Mouse (Mus musculus) R1 (cell line): Measurements from ENCODE around the gene Fam71f2.
A peak's percentile ranks its signal among the peaks of the same experiment; 100 is the strongest.

Experiments used
- DNase-seq: peaks from one replicate; pipeline ENCODE4 v3.0.0-alpha.2; 2018; ENCODE audit warnings: low read depth, low spot score

Fam71f2 gene

DNA sequence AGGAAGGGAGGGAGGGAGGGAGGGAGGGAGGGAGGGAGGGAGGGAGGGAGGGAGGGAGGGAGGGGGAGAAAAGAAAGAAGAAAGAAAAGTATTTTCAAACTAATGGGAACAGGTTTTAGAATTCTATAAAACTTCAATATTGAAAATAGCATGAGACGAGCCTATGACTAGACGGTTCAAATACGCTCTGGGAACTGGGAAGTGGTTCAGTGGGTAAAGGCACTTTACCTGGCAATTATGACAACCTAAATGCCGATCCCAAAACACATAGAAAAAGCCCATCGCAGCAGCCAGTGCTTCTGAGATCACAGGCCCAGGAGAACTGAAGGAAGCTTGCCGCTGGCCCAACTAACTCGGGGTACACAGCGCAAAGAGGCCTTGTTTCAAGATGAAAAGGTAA, at the start of gene Fam71f2:
Gene Fam71f2, plus strand, starts transcription at position 301 of the 400 bp plus-strand sequence.
- no peak for DNase-seq

DNA sequence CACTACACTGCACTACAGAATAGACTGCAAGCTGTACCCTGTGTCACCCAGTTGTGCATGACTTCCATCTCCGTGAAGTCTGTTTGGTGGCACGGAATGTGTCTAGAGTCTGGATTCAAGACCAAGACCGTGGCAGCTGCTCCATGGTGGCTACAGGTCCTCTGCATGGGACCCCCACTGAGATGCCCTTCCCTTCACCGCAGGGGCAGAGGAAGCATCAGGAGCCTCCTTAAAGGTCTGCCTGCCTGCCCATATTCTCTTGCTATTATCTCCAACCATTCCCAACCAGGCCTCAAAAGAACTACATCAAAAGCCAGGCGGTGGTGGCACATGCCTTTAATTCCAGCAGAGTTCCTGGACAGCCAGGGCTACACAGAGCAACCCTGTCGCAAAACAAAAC, 49.0 kb upstream of the Fam71f2 start:
- peak; percentile 62 for DNase-seq

DNA sequence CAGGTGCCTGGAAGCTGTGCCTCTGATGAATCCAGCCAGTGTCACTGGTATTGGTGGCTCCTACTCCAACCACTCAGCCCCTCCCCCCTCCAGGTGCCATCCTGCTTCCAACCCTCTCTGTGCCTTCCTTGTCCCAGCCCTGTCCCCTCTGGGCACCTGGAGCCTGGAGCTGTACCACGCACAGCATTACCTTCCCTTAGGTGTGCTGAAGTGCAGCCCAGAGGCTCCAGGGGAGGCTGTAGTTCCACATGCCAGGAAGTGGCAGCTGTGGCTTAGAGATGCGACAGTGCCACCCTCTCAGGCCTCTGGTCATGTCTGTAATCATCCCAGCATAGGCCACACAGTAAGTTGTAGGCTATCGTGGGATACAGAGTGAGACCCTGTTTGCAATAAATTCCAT, 47.6 kb upstream of the Fam71f2 start:
- no peak for DNase-seq

- DNase-seq: no peak
Observed at GRCm38 (mm10) chr6:29232321-29232720, 47.1 kb upstream of the Fam71f2 start.

DNA sequence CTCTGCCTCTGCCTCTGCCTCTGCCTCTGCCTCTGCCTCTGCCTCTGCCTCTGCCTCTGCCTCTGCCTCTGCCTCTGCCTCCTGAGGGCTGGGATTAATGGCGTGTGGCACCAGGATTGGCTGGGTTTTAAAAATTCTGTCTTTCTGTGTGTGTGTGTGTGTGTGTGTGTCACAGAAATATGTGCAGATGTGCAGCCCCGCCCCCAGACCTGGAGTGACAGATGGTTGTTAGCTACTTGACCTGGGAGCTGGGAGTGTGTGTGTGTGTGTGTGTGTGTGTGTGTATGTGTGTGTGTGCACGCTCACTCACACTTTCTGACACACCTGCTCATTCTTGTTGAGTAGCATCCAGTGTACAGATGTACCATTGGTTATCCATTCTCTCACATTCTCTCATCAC, 45.7 kb upstream of the Fam71f2 start:
- no peak for DNase-seq

DNA sequence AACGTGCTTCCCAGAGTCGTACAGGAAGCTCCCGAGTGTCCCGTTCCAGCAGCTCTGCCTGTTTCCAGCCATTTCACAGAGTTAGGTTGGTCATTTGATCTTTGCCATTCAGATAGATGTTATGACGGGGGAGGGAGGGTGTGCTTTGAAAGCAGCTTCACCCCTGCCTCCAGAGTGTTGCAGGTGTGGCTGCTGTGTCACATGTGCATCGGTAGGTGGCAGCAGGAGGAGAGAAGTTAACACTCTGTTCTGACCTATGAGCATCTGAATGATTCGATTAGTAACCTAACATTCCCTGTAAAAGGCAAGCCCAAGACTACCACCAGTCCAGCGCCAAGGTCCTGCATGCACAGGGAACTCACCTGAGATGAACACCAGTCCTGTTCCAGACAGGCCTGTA, 45.1 kb upstream of the Fam71f2 start:
- peak; percentile 73 for DNase-seq

DNA sequence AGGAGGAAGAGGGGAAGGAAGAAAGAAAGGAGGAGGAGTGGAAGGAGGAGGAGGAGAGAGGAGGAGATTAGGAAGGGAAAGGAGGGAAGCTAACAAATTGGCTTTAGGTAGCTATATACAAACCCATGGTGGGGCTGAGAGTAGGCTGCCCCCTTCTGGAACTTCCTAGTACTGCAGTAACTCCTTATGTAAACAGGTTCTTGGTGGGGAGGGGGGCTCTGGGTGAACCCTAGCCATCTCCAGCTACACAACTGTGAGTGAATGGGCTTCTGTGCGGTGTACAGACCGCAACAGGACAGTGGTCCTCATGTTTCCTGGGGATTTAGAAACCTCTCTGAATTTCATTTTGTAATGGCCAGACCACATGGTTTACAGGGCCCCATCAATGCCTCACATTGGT, 38.6 kb upstream of the Fam71f2 start:
- peak; percentile 82 for DNase-seq

GRCm38 (mm10) chr6:29241697-29242096, 37.7 kb upstream of the Fam71f2 start:
- peak; percentile 58 for DNase-seq

DNA sequence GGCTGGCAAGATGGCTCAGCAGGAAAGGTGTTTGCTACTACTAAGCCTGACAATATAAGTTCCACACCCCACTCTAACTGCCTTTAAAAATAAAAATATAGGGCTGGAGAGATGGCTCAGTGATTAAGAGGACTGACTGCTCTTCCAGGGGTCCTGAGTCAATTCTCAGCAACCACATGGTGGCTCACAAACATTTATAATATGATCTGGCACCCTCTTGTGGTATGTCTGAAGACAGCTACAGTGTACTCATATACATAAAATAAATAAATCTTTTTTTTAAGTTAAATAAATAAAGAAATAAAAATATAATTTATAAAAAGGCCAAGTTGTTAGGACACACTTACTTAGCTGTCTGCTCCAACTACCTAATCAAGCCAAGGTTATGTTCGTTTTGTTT, 37.1 kb upstream of the Fam71f2 start:
- peak; percentile 61 for DNase-seq

GRCm38 (mm10) chr6:29245272-29246120, 33.9 kb upstream of the Fam71f2 start:
- peak; percentile 82 for DNase-seq

GRCm38 (mm10) chr6:29246183-29246582, 33.2 kb upstream of the Fam71f2 start:
- no peak for DNase-seq

DNA sequence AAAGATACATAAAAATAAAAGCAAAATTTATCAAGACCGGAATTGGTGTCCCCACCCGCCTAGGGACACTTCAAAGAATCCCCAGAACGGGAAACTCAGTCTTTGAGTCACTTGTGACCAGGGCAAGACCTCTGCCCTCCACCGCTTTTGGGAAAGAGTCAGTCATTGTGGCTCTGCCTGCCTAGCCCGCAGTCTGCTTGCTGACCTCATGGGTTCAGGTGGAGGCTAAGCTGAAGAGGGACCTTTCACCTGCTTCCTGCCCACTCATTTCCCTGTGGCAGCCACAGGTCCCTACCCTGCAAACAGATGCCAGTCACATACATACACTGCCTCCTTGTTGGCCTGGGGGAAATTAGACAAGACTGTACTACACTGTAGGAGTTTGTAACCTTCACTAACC, 32.8 kb upstream of the Fam71f2 start:
- DNase-seq: no peak

DNA sequence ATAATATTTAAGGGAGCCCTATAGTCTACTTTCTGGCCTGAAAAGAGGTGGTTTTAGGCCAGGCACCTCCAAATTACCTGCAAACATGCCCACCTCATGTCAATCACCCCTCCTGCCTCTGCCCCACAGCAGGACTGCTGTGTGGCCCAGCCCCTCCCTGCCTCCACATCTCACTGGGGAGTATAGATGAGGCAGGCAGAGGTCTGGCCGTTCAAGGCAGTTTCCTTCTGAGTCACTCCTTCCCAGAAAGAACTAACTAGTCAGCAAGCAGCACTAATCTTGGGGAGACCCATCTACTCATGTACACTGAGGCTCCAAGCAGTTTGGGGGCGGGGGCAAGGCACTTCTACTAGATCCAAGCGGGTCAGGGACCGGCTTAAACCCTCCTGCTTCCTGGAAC, 32.3 kb upstream of the Fam71f2 start:
- no peak for DNase-seq

DNA sequence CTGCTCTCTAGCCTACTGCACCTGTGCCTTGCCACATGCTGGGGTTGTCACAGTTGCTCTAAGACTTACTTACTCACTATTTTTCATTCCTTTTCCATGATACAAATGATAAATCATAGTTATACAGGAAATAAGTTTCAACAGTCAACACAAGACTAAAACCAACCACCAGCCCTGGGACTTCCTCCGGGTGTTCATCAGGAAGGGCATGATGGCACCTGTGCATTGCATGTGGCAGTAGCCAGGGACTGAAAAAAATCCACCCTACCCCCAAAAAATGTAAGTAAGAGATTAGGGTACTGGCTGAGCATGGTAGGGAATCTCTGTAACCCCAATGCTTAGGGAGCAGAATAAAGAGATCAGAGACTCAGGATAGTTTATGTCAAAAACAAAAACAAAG, 20.0 kb upstream of the Fam71f2 start:
- no peak for DNase-seq

GRCm38 (mm10) chr6:29261831-29262230, 17.6 kb upstream of the Fam71f2 start:
- DNase-seq: no peak

DNA sequence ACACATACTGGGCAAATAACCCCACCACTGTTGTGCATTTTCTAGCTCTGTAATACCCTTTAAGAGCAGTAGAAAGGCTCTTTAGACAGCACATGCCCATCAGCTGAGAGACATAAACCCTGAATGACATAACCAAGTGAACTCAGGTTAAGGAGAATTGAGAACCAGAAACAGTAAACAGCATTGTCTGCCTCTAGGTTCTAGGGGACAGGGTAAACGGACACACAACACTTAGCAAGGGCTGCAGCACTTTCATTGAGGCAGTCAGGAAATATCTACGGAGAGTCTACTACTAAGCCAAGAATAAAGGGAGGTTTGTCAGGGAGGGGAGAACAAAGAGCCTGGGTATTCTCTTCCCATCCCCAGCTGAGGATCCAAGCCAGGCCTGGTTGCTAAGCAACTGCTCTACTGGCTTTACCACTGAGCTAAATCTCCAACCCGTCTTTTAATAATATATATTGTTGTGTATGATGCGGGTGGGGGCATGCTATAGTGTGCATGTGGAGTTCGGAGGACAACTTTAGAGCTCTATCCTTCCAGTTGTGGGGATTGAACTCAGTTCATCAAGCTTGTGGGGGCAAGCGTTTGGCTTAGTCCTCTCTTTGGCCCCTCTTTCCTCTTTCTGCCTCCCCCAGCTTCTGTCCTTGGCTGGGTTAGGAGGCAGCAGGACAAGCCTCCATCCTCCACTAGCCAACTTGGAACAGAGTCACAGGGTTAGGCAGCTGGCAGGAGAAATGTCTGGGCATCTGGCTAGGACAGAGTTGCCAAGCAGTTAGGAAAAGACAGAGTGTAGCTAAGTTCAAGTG, 15.5 kb upstream of the Fam71f2 start:
- peak; percentile 66 for DNase-seq

- DNase-seq: no peak
Observed at GRCm38 (mm10) chr6:29264456-29264781, 15.0 kb upstream of the Fam71f2 start.

DNA sequence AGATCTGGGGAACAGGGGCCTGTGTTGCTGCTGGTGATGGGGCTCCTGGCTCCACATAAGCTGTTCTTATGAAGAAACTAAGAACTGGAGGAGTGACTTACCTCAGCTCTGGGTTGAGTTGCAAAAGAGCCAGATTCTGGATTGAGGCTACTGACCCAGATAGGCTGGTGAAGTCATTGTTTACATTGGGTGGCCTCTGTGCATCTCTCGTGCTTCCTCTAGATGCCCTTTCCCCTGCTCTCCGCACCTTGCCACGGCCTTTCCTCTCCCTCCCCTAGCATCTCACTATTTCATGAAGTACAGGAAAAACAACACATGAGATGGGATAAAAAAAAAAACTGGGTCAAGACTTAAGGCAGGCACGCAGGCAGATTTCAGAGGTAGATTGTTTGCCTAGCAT, 12.5 kb upstream of the Fam71f2 start:
- DNase-seq: no peak

- DNase-seq: no peak
Observed at GRCm38 (mm10) chr6:29269006-29269668, 10.3 kb upstream of the Fam71f2 start.

- DNase-seq: peak; percentile 39
Observed at GRCm38 (mm10) chr6:29270961-29271360, 8.4 kb upstream of the Fam71f2 start.

- DNase-seq: peak; percentile 95
Observed at GRCm38 (mm10) chr6:29272312-29273072, 6.9 kb upstream of the Fam71f2 start, which contains the start of gene Hilpda. Hilpda (plus strand) TSS chr6:29272488.

DNA sequence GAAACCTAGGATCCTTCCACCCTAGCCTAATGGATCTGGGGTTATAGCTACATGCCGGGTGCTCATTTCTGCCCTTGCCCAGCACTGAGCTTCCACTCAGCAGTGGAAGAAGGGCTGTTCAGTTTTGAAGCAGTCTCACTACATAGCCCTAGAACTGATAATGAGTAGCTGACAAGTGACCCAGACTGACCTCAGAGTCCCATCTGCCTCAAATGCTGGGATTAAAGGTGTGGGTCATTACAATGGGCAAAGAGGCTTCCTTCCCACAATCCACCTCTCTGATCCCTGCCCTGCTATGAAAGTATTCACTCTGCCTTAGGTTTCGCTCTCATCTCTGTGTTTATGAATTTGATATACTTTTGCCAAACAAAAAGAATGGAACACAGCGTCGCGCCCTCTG, 2.6 kb upstream of the Fam71f2 start:
- DNase-seq: no peak
